Mouse (Mus musculus) 3134 (cell line): Measurements from ENCODE around the gene Ncapg.

ENCODE experiments used
- DNase-seq: peaks from one replicate; pipeline ENCODE4 v3.0.0-alpha.2; 2011; ENCODE audit warnings: low spot score; ENCODE audit not compliant: insufficient read length; ENCODE audit errors: extremely low read depth

Ncapg gene

GRCm38 (mm10) chr5:45690802-45691201 lies 21.1 kb downstream of the Ncapg start:
- no peak for DNase-seq

DNA sequence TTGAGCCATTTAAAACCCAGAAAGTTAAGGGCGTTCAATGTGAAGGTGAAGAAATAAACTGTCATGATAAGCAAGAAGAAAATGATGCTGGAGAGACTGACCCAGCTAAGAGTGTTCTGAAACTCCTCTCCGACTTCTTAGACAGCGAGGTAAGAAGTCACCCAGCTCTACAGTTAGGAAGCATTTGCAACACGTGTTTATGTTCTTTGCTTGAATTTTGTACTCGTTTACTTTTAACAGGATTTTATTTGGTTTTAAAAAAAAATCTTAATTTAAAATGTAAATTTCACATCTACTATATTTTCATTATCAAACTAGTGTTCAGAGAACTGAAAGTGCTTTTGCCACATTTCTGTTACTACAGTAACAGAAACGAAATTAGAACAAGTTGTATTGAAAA lies 22.0 kb downstream of the Ncapg start:
- no peak for DNase-seq

GRCm38 (mm10) chr5:45706811-45707210 lies 37.1 kb downstream of the Ncapg start:
- no peak for DNase-seq

DNA sequence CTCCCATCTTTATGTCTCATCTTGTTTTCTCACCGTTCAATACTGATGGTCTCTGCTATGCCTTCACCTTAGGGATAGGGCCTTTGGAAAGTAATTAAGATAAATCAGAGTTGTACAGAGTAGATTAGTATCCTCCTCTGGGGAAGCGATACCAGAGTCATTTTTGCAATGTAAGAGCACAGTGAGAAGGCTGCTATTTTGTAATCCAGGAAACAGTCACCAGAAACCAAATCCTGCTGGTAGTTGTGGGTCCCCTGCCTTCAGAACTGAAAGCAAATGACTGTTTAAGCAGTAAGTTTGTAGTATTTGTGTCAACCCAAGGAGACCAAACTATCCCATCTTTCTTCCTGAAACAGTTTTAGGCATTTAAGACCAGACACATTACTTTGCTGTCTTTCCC lies 39.9 kb downstream of the Ncapg start:
- no peak for DNase-seq

DNA sequence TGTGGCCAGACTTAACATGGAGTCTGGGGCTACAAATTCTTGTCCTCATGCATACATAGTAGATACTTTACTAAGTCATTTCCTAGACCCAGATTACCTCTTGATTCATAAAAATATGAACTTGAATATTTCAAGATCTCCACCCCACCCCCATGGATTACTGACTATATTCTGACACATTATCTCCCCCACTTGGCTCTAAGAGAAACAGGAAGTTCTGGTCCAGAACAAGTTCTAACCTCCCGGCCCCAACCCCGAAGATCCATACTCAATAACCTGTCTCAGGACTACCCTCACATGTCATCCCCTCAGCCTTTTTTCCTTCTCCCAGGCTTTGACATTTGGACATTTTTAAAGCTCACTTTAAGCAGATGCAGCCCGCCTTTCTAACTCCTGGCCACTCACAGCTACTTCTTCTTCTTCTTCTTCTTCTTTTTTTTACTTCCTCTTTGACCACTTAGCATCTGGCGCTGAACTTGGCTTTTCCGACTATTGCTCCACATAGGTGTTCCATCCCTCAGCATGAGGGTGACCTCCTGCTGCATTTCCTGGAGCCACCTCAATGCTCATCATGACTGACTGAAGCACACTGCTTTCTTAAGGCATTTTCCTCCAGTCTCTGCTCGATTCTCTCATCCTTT lies 49.2 kb downstream of the Ncapg start:
- DNase-seq = no peak

DNA sequence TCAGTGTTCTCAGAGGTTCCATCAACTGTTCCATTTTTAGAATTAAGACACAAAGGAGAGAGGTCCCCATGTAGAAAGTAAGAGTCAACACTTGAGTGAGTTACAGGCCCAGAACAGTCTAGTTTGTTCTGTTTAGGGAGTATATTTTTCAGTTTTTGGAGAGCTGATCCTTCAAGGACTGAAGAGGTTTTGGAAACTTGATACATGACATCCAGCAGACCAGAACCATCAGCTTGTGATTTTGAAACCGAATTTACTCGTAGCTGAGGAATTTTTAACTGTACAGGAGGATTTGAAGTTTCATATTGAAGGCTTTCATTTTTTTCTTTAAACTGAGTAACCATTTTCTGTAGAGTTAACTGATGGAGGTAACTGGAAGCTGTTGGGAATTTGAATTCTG lies 64.0 kb downstream of the Ncapg start:
- DNase-seq = no peak

- no peak for DNase-seq
Observed at GRCm38 (mm10) chr5:45737911-45738310, 68.2 kb downstream of the Ncapg start.
